Mouse (Mus musculus) heart, embryonic 10.5 days (tissue): ENCODE data around the gene Kti12. TPM values are rescaled to one million over a fixed set of nuclear protein-coding genes. Genes with fewer than 3 reads are reported as not detected.

Experiments
- DNase-seq: peaks from one replicate; pipeline ENCODE4 v3.0.0-alpha.2; 2017; ENCODE audit warnings: low spot score
- H3K27ac ChIP-seq: fragments of 300-500 bp; sonication (generic); 2 replicates; pipeline ENCODE4 v1.5.1; 2016; ENCODE audit warnings: mild to moderate bottlenecking
- H3K27me3 ChIP-seq: fragments of 300-500 bp; sonication (generic); 2 replicates; pipeline ENCODE4 v1.6.1; 2016; ENCODE audit warnings: mild to moderate bottlenecking; ENCODE audit not compliant: poor library complexity, insufficient read depth, severe bottlenecking
- H3K36me3 ChIP-seq: fragments of 300-500 bp; sonication (generic); 2 replicates; pipeline ENCODE4 v1.6.1; 2016; ENCODE audit warnings: mild to moderate bottlenecking, moderate library complexity
- H3K4me1 ChIP-seq: fragments of 300-500 bp; sonication (generic); 2 replicates; pipeline ENCODE4 v1.6.1; 2016; ENCODE audit warnings: mild to moderate bottlenecking
- H3K4me3 ChIP-seq: fragments of 300-500 bp; sonication (generic); 2 replicates; pipeline ENCODE4 v1.5.1; 2016; ENCODE audit warnings: mild to moderate bottlenecking, moderate library complexity
- H3K9me3 ChIP-seq: fragments of 300-500 bp; sonication (generic); 2 replicates; pipeline ENCODE4 v1.6.1; 2016; ENCODE audit warnings: mild to moderate bottlenecking, moderate library complexity
- WGBS: fragments of 180-500 bp; shearing (Covaris S2); methylation state at CpG from one replicate; pipeline ENCODE4 v1.1.7; 2016; 5-methylcytosine and 5-hydroxymethylcytosine counted together
- polyA plus RNA-seq: library from polyadenylated mRNA; unstranded; fragments of >200 nt; fragmentation: Nextera tagmentation; extraction: Ambion mirVana; gene quantifications from 2 replicates; pipeline ENCODE4 v1.2.1, GENCODE M21; 2016

The Kti12 gene
- 38.5 and 57.3 TPM in 2 replicates for polyA plus RNA-seq

- H3K9me3 ChIP-seq, result no peaks in the 10 kb centered on the region
- WGBS, result under 1% methylated on average over 77 of the region's 77 CpGs
- H3K27me3 ChIP-seq, result no peaks in the 10 kb centered on the region
Measured at GRCm38 (mm10) chr4:108847715-108848504, at the start of gene Kti12. Kti12 (plus strand) TSS chr4:108847785.

GRCm38 (mm10) chr4:108798083-108798830 is 49.3 kb upstream of the Kti12 start:
- peaks cover 4% of the 10 kb centered on the region; the same call in 1 of the 2 replicates for H3K4me1 ChIP-seq
- H3K27me3 ChIP-seq, result no peaks in the 10 kb centered on the region
- no peak for DNase-seq
- H3K36me3 ChIP-seq, result no peaks in the 10 kb centered on the region
- no peak overlapping the region for H3K27ac ChIP-seq
- 45% methylated on average over 2 of the region's 2 CpGs for whole genome bisulfite sequencing
- H3K4me3 ChIP-seq, result no peak overlapping the region
- H3K9me3 ChIP-seq, result no peaks in the 10 kb centered on the region

More at GRCm38 (mm10) chr4:108847715-108848504, at the start of gene Kti12:
- Histone ChIP-seq H3K36me3 (peaks cover 8% of the 10 kb centered on the region; the same call in 1 of the 2 replicates), H3K27ac (peak within 1 kb of the TSS; percentile 87), H3K4me3 (peak within 1 kb of the TSS; percentile 84), H3K4me1 (peaks cover 18% of the 10 kb centered on the region)
- peak; percentile 93 for DNase-seq

GRCm38 (mm10) chr4:108803535-108803934 is 44.0 kb upstream of the Kti12 start:
- H3K9me3 ChIP-seq, result no peaks in the 10 kb centered on the region
- 83% methylated on average over 2 of the region's 2 CpGs for WGBS
- no peak overlapping the region for H3K27ac ChIP-seq
- H3K4me3 ChIP-seq, result no peak overlapping the region
- H3K4me1 ChIP-seq, result no peaks in the 10 kb centered on the region
- no peaks in the 10 kb centered on the region for H3K36me3 ChIP-seq
- DNase-seq, result no peak
- H3K27me3 ChIP-seq, result no peaks in the 10 kb centered on the region

- Histone ChIP-seq H3K9me3 (no peaks in the 10 kb centered on the region), H3K4me1 (no peaks in the 10 kb centered on the region), H3K27me3 (no peaks in the 10 kb centered on the region), H3K27ac (no peak overlapping the region), H3K4me3 (no peak overlapping the region), H3K36me3 (peaks cover 12% of the 10 kb centered on the region; the same call in 1 of the 2 replicates)
- DNase-seq, result no peak
- WGBS, result 50% methylated on average over 4 of the region's 4 CpGs
Measured at GRCm38 (mm10) chr4:108811142-108811541, 36.4 kb upstream of the Kti12 start.

- no peak for DNase-seq
- 76% methylated on average over 6 of the region's 6 CpGs for WGBS
- Histone ChIP-seq H3K27me3 (no peaks in the 10 kb centered on the region), H3K4me1 (no peaks in the 10 kb centered on the region), H3K4me3 (no peak overlapping the region), H3K9me3 (no peaks in the 10 kb centered on the region), H3K27ac (no peak overlapping the region), H3K36me3 (peaks cover 12% of the 10 kb centered on the region; the same call in 1 of the 2 replicates)
Measured at GRCm38 (mm10) chr4:108811550-108811949, 36.0 kb upstream of the Kti12 start.

GRCm38 (mm10) chr4:108825677-108826076 is 21.9 kb upstream of the Kti12 start:
- Histone ChIP-seq H3K27me3 (no peaks in the 10 kb centered on the region), H3K4me1 (no peaks in the 10 kb centered on the region), H3K4me3 (no peak overlapping the region), H3K9me3 (no peaks in the 10 kb centered on the region), H3K36me3 (peaks cover 90% of the 10 kb centered on the region), H3K27ac (no peak overlapping the region)
- 93% methylated on average over 3 of the region's 3 CpGs for WGBS
- DNase-seq, result no peak

GRCm38 (mm10) chr4:108826096-108826495 is 21.5 kb upstream of the Kti12 start:
- Histone ChIP-seq H3K27me3 (no peaks in the 10 kb centered on the region), H3K27ac (no peak overlapping the region), H3K36me3 (peaks cover 86% of the 10 kb centered on the region), H3K4me3 (no peak overlapping the region), H3K4me1 (no peaks in the 10 kb centered on the region), H3K9me3 (no peaks in the 10 kb centered on the region)
- no peak for DNase-seq
- 73% methylated on average over 1 of the region's 1 CpGs for WGBS

GRCm38 (mm10) chr4:108826643-108827042 is 20.9 kb upstream of the Kti12 start:
- H3K9me3 ChIP-seq, result no peaks in the 10 kb centered on the region
- no peak overlapping the region for H3K27ac ChIP-seq
- no peaks in the 10 kb centered on the region for H3K27me3 ChIP-seq
- no peak for DNase-seq
- WGBS, result 90% methylated on average over 2 of the region's 2 CpGs
- H3K4me1 ChIP-seq, result peaks cover under 1% of the 10 kb centered on the region; the same call in 1 of the 2 replicates
- peaks cover 81% of the 10 kb centered on the region for H3K36me3 ChIP-seq
- no peak overlapping the region for H3K4me3 ChIP-seq

- peaks cover 13% of the 10 kb centered on the region for H3K4me1 ChIP-seq
- 90% methylated on average over 1 of the region's 1 CpGs for WGBS
- H3K4me3 ChIP-seq, result no peak overlapping the region
- DNase-seq, result no peak
- H3K27me3 ChIP-seq, result no peaks in the 10 kb centered on the region
- peaks cover 41% of the 10 kb centered on the region for H3K36me3 ChIP-seq
- no peak overlapping the region for H3K27ac ChIP-seq
- no peaks in the 10 kb centered on the region for H3K9me3 ChIP-seq
Measured at GRCm38 (mm10) chr4:108830698-108831097, 16.9 kb upstream of the Kti12 start.

- WGBS, result under 1% methylated on average over 71 of the region's 73 CpGs
- Histone ChIP-seq H3K27me3 (no peaks in the 10 kb centered on the region), H3K36me3 (peaks cover 19% of the 10 kb centered on the region), H3K9me3 (no peaks in the 10 kb centered on the region), H3K4me3 (peak within 1 kb of the TSS; percentile 99), H3K4me1 (peaks cover 28% of the 10 kb centered on the region), H3K27ac (peak within 1 kb of the TSS; percentile 100)
- DNase-seq, result peak; percentile 98
Measured at GRCm38 (mm10) chr4:108832916-108833827, 14.4 kb upstream of the Kti12 start, which contains the start of gene Btf3l4. Btf3l4 (minus strand) TSS chr4:108833614.

- peak overlapping the region; percentile 99 for H3K4me3 ChIP-seq
- H3K27ac ChIP-seq, result peak overlapping the region; percentile 100
- H3K36me3 ChIP-seq, result peaks cover 14% of the 10 kb centered on the region
- peaks cover 29% of the 10 kb centered on the region for H3K4me1 ChIP-seq
- DNase-seq, result no peak
- no peaks in the 10 kb centered on the region for H3K9me3 ChIP-seq
- 0% methylated on average over 6 of the region's 6 CpGs for WGBS
- H3K27me3 ChIP-seq, result no peaks in the 10 kb centered on the region
Measured at GRCm38 (mm10) chr4:108833828-108834114, 13.8 kb upstream of the Kti12 start.

- Histone ChIP-seq H3K36me3 (peaks cover 10% of the 10 kb centered on the region), H3K4me3 (peak within 1 kb of the TSS; percentile 99), H3K27me3 (no peaks in the 10 kb centered on the region), H3K9me3 (no peaks in the 10 kb centered on the region), H3K27ac (peak within 1 kb of the TSS; percentile 100), H3K4me1 (peaks cover 29% of the 10 kb centered on the region)
- under 1% methylated on average over 34 of the region's 34 CpGs for WGBS
- DNase-seq, result peak; percentile 95
Measured at GRCm38 (mm10) chr4:108834115-108834970, 13.2 kb upstream of the Kti12 start, which contains the start of gene Txndc12. Txndc12 (plus strand) TSS chr4:108834601.
